Comparison of ENCODE assay signal across 9 mouse cellular contexts in the genomic region with DNA sequence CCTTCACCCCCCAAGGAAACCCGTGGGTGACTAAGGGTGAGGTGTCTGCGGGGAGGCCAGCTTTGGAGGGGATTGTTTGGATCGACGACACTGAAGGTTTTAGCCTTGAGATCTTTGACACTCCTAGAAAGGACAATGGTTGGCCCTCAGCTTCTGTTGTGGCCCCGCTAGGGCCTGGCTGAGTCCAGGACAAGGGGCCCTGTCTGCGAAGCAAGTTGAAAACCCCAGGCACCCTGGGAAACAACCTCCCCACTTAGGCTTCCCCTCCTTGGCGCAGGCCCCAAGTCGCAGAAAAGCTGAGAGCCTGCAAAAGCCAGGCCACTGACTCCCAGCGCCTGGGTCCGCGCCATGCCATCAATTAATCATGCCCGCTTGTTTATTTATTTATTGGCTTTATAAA. TPM values are rescaled to one million over a fixed set of nuclear protein-coding genes. Genes with fewer than 3 reads are reported as not detected.
DNase-seq lines count a peak whose midpoint lies in the region; ATAC-seq and TF ChIP-seq lines count a peak whose summit lies in the region.
"Had no signal": no experiment of that assay in that cellular context is flagged by ENCODE, and none has a peak within 500 bp of the region (broad histone marks: within the 10 kb centered on the region; RNA-seq: fewer than 3 reads in every experiment).

TSS of gene Atp2b2 (minus strand) at position 282 of the 400 bp plus-strand sequence.

- H3K9ac ChIP-seq in kidney, embryonic 14.5 days (ENCODE audit: low read depth, low read length) = peak within 1 kb of the TSS; percentile 50; the same call in 1 of the 2 replicates
- H3K9ac ChIP-seq in forebrain, embryonic 14.5 days (ENCODE audit: low read length) = peak within 1 kb of the TSS; percentile 77
- H3K9ac ChIP-seq in limb, embryonic 12.5 days (replicated peaks) = peak within 1 kb of the TSS; percentile 48

- H3K27me3 ChIP-seq in kidney, embryonic 14.5 days (ENCODE audit: control insufficient read depth, insufficient read depth, low read length) = peaks cover 48% of the 10 kb centered on the region
- H3K27me3 ChIP-seq in forebrain, embryonic 14.5 days (replicated peaks; ENCODE audit: control insufficient read depth, insufficient read depth, low read length) = peaks cover 20% of the 10 kb centered on the region
- H3K27me3 ChIP-seq in limb, embryonic 12.5 days = peaks cover 80% of the 10 kb centered on the region

- TF ChIP-seq CTCF in brain, embryonic 14.5 days (IDR thresholded peaks at IDR 0.05; ENCODE audit: borderline replicate concordance, extremely low read depth, insufficient read depth, insufficient read length) = no peak

- peak within 1 kb of the TSS; percentile 96 for H3K4me2 ChIP-seq in kidney, embryonic 14.5 days (replicated peaks; ENCODE audit: low read depth, low read length)
- H3K4me2 ChIP-seq in forebrain, embryonic 14.5 days (ENCODE audit: low read length) = peak within 1 kb of the TSS; percentile 99
- H3K4me2 ChIP-seq in limb, embryonic 12.5 days = peak within 1 kb of the TSS; percentile 88

- ATAC-seq in kidney, embryonic 14.5 days (ENCODE audit: low FRiP score, low TSS enrichment) = no peak
- ATAC-seq in forebrain, embryonic 14.5 days = 0 out of 2 replicates have a peak, but pooled peaks have one; percentile 35
- no peak for ATAC-seq in limb, embryonic 12.5 days (ENCODE audit: insufficient number of reproducible peaks, insufficient read depth, low FRiP score, low TSS enrichment, low read depth)
- ATAC-seq: Patski had no signal

- no peaks in the 10 kb centered on the region for H3K9me3 ChIP-seq in kidney, embryonic 14.5 days (ENCODE audit: control insufficient read depth, low read length)
- no peaks in the 10 kb centered on the region for H3K9me3 ChIP-seq in forebrain, embryonic 14.5 days (replicated peaks; ENCODE audit: control insufficient read depth, low read length)
- no peaks in the 10 kb centered on the region for H3K9me3 ChIP-seq in limb, embryonic 12.5 days

- H3K27ac ChIP-seq in kidney, embryonic 14.5 days (ENCODE audit: low read depth, low read length) = no peak within 1 kb of the TSS
- H3K27ac ChIP-seq in forebrain, embryonic 14.5 days (ENCODE audit: low read depth, low read length) = no peak within 1 kb of the TSS
- no peak within 1 kb of the TSS for H3K27ac ChIP-seq in limb, embryonic 12.5 days

- no peaks in the 10 kb centered on the region for H3K4me1 ChIP-seq in kidney, embryonic 14.5 days (ENCODE audit: control insufficient read depth, insufficient read depth, low read length)
- no peaks in the 10 kb centered on the region for H3K4me1 ChIP-seq in forebrain, embryonic 14.5 days (ENCODE audit: control insufficient read depth, insufficient read depth, low read length)
- H3K4me1 ChIP-seq in limb, embryonic 12.5 days (replicated peaks) = peaks cover 10% of the 10 kb centered on the region

- no peaks in the 10 kb centered on the region for H3K36me3 ChIP-seq in kidney, embryonic 14.5 days (ENCODE audit: control insufficient read depth, insufficient read depth, low read length)
- no peaks in the 10 kb centered on the region for H3K36me3 ChIP-seq in forebrain, embryonic 14.5 days (ENCODE audit: control insufficient read depth, insufficient read depth, low read length)
- H3K36me3 ChIP-seq in limb, embryonic 12.5 days = no peaks in the 10 kb centered on the region

- peak within 1 kb of the TSS; percentile 45 for H3K4me3 ChIP-seq in kidney, embryonic 14.5 days (ENCODE audit: low read length)
- peak within 1 kb of the TSS; percentile 60 for H3K4me3 ChIP-seq in forebrain, embryonic 14.5 days (ENCODE audit: low read depth, low read length)
- H3K4me3 ChIP-seq in limb, embryonic 12.5 days (replicated peaks) = peak within 1 kb of the TSS; percentile 49

- no peak for TF ChIP-seq POLR2A in brain, embryonic 14.5 days (IDR thresholded peaks at IDR 0.05; ENCODE audit: borderline replicate concordance, extremely low read depth, insufficient read depth, insufficient read length, poor library complexity, severe bottlenecking)

- WGBS in kidney, embryonic 14.5 days = 27% methylated on average over 12 of the region's 12 CpGs
- 25% methylated on average over 12 of the region's 12 CpGs for WGBS in forebrain, embryonic 14.5 days
- 20% methylated on average over 12 of the region's 12 CpGs for WGBS in limb, embryonic 12.5 days

- DNase-seq in kidney, postnatal 36 days = no peak
- DNase-seq in brain, embryonic 14.5 days (ENCODE audit: low read depth) = peak; percentile 25
- peak; percentile 8 for DNase-seq in forebrain, embryonic 14.5 days (ENCODE audit: low spot score)
- DNase-seq in adipocyte (ENCODE audit: low spot score) = no peak
- DNase-seq in frontal cortex, postnatal 10 days (ENCODE audit: low spot score in 2 of 2) = no peak
- no peak for DNase-seq in gastrocnemius, postnatal 25 days

RNA-seq across cellular contexts. Expression of gene Atp2b2, which starts in this region (rescaled TPM):
- polyA plus RNA-seq in kidney, embryonic 14.5 days (2014; fragmentation: Nextera tagmentation; extraction: Ambion mirVana) = 0.29 and 0.47 TPM in 2 replicates
- 10.6 and 24.3 TPM in 2 replicates for polyA plus RNA-seq in brain, embryonic 14.5 days (2012; rRNA removed)
- 13.4 and 20.5 TPM in 2 replicates for polyA plus RNA-seq in forebrain, embryonic 14.5 days (2014; fragmentation: Nextera tagmentation; extraction: Ambion mirVana)
- 0.05 and 0.25 TPM in 2 replicates for polyA plus RNA-seq in limb, embryonic 12.5 days (2016; fragmentation: Nextera tagmentation; extraction: Ambion mirVana)
- under 1 TPM; 0.24 to 0.33 TPM for total RNA-seq in gastrocnemius, postnatal 25 days (2021)

Comparison
In these comparisons a context has a peak if more than half of its experiments do, and no peak if none do; other contexts are left out.
1. DNase-seq: peak in brain, embryonic 14.5 days (single experiment) and forebrain, embryonic 14.5 days (single experiment); none in kidney, postnatal 36 days (0 of 2), adipocyte (single experiment), frontal cortex, postnatal 10 days (0 of 2) and gastrocnemius, postnatal 25 days (single experiment).
2. Peak in every context shown above with its lines, with median percentiles within 50 percentile points of each other: H3K4me2 ChIP-seq, H3K4me3 ChIP-seq and H3K9ac ChIP-seq.